Mouse (Mus musculus) embryonic facial prominence, embryonic 13.5 days (tissue): ENCODE results near the gene Smoc1. TPM values are rescaled to one million over a fixed set of nuclear protein-coding genes. Genes with fewer than 3 reads are reported as not detected.

Source experiments
- ATAC-seq: fragments of 200-750 bp; cut with Nextera tagmentation; 2 replicates; pipeline ENCODE4 v1.8.0; 2017; ENCODE audit warnings: low read depth; ENCODE audit not compliant: insufficient number of reproducible peaks, insufficient read depth, low FRiP score, low TSS enrichment
- H3K27ac ChIP-seq: fragments of 300-500 bp; sonication (generic); 2 replicates; pipeline ENCODE4 v1.5.1; 2015; ENCODE audit warnings: moderate library complexity, mild to moderate bottlenecking, inconsistent platforms
- H3K27me3 ChIP-seq: fragments of 300-500 bp; sonication (generic); 2 replicates; pipeline ENCODE4 v1.6.1; 2015; ENCODE audit warnings: mild to moderate bottlenecking, inconsistent platforms
- H3K36me3 ChIP-seq: fragments of 300-500 bp; sonication (generic); 2 replicates; pipeline ENCODE4 v1.6.1; 2015; ENCODE audit warnings: mild to moderate bottlenecking, inconsistent platforms
- H3K4me1 ChIP-seq: fragments of 300-500 bp; sonication (generic); 2 replicates; pipeline ENCODE4 v1.6.1; 2015; ENCODE audit warnings: inconsistent platforms
- H3K4me2 ChIP-seq: fragments of 300-500 bp; sonication (generic); 2 replicates; pipeline ENCODE4 v1.6.1; 2015; ENCODE audit warnings: moderate library complexity, mild to moderate bottlenecking, inconsistent platforms
- H3K4me3 ChIP-seq: fragments of 300-500 bp; sonication (generic); 2 replicates; pipeline ENCODE4 v1.5.1; 2015; ENCODE audit warnings: mild to moderate bottlenecking, inconsistent platforms
- H3K9ac ChIP-seq: fragments of 300-500 bp; sonication (generic); 2 replicates; pipeline ENCODE4 v1.6.1; 2015; ENCODE audit warnings: mild to moderate bottlenecking, inconsistent platforms
- H3K9me3 ChIP-seq: fragments of 300-500 bp; sonication (generic); 2 replicates; pipeline ENCODE4 v1.6.1; 2016; ENCODE audit warnings: inconsistent platforms
- WGBS: fragments of 180-500 bp; shearing (Covaris S2); methylation state at CpG from one replicate; pipeline ENCODE4 v1.1.7; 2015; ENCODE audit warnings: mixed read lengths; 5-methylcytosine and 5-hydroxymethylcytosine counted together
- polyA plus RNA-seq: library from polyadenylated mRNA; unstranded; fragments of >200 nt; fragmentation: Nextera tagmentation; extraction: Ambion mirVana; gene quantifications from 2 replicates; pipeline ENCODE4 v1.2.1, GENCODE M21; 2015

The Smoc1 gene
- polyA plus RNA-seq: 9.6 and 15.5 TPM in 2 replicates

DNA sequence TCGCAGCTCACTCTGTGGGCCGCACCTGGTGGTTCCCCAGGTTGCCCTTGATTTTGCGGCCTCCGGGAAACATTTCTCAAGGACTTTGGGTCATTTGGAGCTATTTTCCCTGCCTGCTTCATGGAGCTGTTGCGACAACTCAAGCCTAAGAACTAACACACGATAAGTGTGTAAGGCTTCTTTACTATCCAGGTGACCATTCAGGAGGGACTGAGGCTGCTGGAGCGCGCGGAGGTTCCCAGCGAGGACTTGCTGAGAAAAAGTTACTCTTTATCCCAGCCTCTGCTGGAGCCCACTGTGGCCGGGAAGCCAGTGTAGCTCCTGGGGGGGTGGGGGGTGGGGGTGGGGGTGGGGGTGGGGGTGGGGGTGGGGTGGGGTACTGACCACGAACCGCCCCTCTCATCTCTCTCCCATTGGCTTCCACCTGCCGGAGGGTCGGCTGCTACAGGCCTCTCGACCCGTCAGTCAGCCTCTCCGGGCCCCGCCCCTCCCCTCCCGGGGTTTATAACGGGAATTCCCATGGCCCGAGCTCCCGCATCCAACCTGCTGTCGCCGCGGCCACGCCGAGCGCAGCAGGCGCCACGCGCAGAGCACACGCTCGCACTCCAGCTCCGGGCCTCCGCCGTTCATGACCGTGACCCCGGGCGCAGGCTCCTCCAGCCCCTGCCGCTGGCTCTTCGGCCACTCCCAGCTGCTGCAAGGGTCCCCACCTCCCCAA is at the start of gene Smoc1:
TSS of gene Smoc1 (plus strand) at position 532 of the 718 bp plus-strand sequence.
- WGBS: 4% methylated on average over 42 of the region's 42 CpGs
- Histone ChIP-seq H3K4me1 (peaks cover 34% of the 10 kb centered on the region), H3K9ac (peak within 1 kb of the TSS; percentile 70), H3K9me3 (no peaks in the 10 kb centered on the region), H3K27ac (0 out of 2 replicates have a peak within 1 kb of the TSS, but pooled peaks have one; percentile 7), H3K27me3 (peaks cover 30% of the 10 kb centered on the region), H3K4me2 (peak within 1 kb of the TSS; percentile 97), H3K36me3 (no peaks in the 10 kb centered on the region), H3K4me3 (peak within 1 kb of the TSS; percentile 64)
- peak; percentile 76 for ATAC-seq

DNA sequence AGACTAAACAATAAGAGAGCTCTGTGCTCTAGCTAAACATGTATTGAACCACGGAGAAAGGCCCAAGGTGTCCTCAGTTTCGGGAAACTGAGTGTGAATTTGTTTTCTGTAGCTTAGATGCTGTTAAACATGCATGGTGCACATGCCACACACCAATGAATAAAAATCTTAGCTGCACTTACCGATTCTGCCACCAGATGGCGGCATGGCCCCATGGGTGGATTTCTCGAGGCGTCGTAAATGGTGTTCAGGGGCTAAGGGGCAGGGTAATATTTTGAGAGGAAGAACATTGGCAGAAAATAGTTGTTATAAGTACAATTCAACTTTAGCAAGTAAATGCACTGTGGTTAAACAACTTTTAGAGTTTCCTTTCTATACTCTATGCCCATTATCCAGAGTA is 44.3 kb upstream of the Smoc1 start:
- H3K27ac ChIP-seq: no peak overlapping the region
- H3K9ac ChIP-seq: no peak overlapping the region
- H3K36me3 ChIP-seq: no peaks in the 10 kb centered on the region
- H3K4me1 ChIP-seq: no peaks in the 10 kb centered on the region
- H3K9me3 ChIP-seq: no peaks in the 10 kb centered on the region
- H3K4me2 ChIP-seq: no peak overlapping the region
- no peak overlapping the region for H3K4me3 ChIP-seq
- 1% methylated on average over 7 of the region's 7 CpGs for WGBS
- ATAC-seq: no peak
- H3K27me3 ChIP-seq: no peaks in the 10 kb centered on the region; the same call in 1 of the 2 replicates

DNA sequence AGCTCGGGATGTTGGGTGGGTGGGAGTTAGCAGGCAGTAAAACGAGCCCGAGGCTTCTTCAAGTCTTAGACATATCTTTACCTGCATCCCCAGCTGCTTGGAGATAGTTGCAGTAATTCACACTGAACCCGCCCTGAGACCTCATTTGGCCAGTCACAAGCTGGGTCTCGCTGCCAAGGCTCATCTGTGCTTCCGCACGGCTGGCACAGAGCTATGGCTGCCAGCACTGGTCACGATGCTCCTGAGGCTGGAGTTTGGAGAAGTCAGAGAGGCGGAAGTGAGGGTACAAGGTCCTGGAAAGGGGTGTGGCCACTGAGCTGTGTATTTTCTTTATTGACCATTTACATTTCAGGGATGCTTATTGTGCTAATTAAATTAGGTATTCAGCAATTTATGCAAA is 42.9 kb upstream of the Smoc1 start:
- Histone ChIP-seq H3K36me3 (no peaks in the 10 kb centered on the region), H3K27me3 (no peaks in the 10 kb centered on the region; the same call in 1 of the 2 replicates), H3K4me3 (no peak overlapping the region), H3K4me1 (no peaks in the 10 kb centered on the region), H3K27ac (no peak overlapping the region), H3K4me2 (no peak overlapping the region), H3K9ac (no peak overlapping the region), H3K9me3 (no peaks in the 10 kb centered on the region)
- ATAC-seq: no peak; the same call in 1 of the 2 replicates
- 76% methylated on average over 9 of the region's 9 CpGs for WGBS

DNA sequence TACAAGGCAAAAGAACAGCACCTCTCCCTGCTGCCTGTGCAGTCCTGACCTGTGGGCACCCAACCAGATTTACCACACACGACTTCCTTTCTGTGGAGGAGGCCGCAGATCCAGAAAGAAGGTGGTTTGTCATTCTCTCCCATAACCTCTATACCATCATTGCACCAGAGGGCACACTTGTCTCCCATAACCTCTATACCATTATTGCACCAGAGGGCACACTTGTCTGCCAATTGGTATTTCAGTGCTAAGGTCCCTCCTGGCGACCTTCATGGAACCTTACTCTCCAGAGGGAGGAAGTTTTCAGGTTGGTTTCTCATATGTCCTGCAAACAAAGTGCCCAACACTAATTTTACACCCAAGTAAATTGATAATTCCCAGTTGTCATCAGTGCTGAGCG is 40.0 kb upstream of the Smoc1 start:
- Histone ChIP-seq H3K27me3 (no peaks in the 10 kb centered on the region; the same call in 1 of the 2 replicates), H3K9me3 (no peaks in the 10 kb centered on the region), H3K36me3 (no peaks in the 10 kb centered on the region), H3K4me1 (no peaks in the 10 kb centered on the region), H3K4me3 (no peak overlapping the region), H3K9ac (no peak overlapping the region), H3K27ac (no peak overlapping the region), H3K4me2 (no peak overlapping the region)
- ATAC-seq: no peak
- WGBS: 80% methylated on average over 4 of the region's 4 CpGs

DNA sequence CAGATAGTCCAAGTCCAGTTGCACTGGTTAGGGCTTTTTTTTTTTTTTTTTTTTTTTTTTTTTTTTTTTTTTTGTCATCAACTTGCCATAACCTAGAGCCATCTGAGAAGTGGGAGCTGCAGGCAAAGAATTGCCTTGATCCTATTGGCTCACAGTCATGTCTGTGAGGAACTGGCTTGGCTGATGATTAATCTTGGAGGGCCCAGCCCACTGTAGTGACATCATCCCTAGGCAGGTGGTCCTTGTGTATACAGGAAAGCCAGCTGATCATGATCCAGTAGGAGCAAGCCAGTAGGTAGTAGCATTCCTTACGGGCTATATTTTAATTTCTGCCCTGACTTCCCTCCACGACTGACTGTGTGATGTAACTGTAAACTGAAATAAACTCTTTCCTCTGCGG is 38.3 kb upstream of the Smoc1 start:
- H3K9ac ChIP-seq: no peak overlapping the region
- no peaks in the 10 kb centered on the region for H3K36me3 ChIP-seq
- 82% methylated on average over 3 of the region's 3 CpGs for WGBS
- no peak overlapping the region for H3K27ac ChIP-seq
- no peak for ATAC-seq
- H3K4me2 ChIP-seq: no peak overlapping the region
- no peaks in the 10 kb centered on the region for H3K4me1 ChIP-seq
- no peak overlapping the region for H3K4me3 ChIP-seq
- no peaks in the 10 kb centered on the region; the same call in 1 of the 2 replicates for H3K27me3 ChIP-seq
- H3K9me3 ChIP-seq: no peaks in the 10 kb centered on the region

DNA sequence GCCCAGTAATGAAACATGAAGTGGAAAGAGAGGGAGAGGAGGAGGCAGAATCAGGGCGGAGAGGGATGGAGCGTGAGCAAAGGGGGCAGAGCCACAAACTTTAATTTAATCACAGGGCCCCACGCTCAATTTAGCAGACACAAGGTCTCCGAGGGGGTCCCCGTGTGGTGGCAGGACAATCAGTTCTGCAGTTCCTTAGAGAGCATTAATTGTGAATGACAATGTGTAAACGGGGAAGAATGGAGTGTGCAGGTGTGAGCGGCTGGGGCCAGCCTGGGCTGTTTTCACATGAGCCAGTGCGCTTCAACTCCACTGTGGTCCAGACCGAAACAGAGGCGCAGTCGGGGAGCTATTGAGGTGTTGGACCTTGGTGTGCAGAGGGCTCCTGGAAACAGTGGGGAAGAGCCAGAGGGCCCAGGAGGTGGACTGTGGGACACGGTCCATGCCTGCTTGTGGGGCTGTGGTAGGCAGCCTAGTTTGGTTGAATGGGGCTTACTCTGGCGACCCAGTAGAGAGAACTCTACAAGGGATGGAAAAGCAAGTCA is 35.6 kb upstream of the Smoc1 start:
- ATAC-seq: peak; percentile 26; the same call in 1 of the 2 replicates
- H3K9ac ChIP-seq: no peak overlapping the region
- no peak overlapping the region for H3K4me3 ChIP-seq
- H3K27ac ChIP-seq: no peak overlapping the region
- H3K27me3 ChIP-seq: no peaks in the 10 kb centered on the region
- no peaks in the 10 kb centered on the region for H3K36me3 ChIP-seq
- no peak overlapping the region for H3K4me2 ChIP-seq
- WGBS: 75% methylated on average over 13 of the region's 13 CpGs
- H3K4me1 ChIP-seq: no peaks in the 10 kb centered on the region
- no peaks in the 10 kb centered on the region for H3K9me3 ChIP-seq

DNA sequence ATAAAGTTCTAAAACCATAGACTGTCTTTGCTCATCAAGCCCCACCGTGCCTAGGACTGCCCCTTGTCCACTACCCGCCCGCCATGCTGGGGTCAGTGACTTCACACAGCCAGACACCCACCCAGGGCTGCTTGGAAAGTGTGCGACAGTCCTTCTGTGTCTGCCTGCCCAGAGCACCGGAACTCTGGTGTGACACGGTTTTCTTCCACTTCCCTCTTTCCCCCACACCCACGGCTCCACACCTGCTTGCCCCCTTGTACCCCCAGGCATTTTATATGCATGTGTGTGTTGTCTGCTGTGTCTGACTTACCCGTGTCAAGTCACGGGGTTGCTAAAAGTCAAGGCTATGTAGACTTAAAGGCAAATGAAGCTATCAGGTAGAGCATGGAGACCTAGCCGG is 34.8 kb upstream of the Smoc1 start:
- WGBS: 79% methylated on average over 10 of the region's 10 CpGs
- no peak for ATAC-seq
- H3K4me3 ChIP-seq: no peak overlapping the region
- H3K27ac ChIP-seq: no peak overlapping the region
- H3K4me1 ChIP-seq: no peaks in the 10 kb centered on the region
- H3K27me3 ChIP-seq: no peaks in the 10 kb centered on the region
- H3K9ac ChIP-seq: no peak overlapping the region
- H3K36me3 ChIP-seq: no peaks in the 10 kb centered on the region
- H3K9me3 ChIP-seq: no peaks in the 10 kb centered on the region
- no peak overlapping the region for H3K4me2 ChIP-seq

DNA sequence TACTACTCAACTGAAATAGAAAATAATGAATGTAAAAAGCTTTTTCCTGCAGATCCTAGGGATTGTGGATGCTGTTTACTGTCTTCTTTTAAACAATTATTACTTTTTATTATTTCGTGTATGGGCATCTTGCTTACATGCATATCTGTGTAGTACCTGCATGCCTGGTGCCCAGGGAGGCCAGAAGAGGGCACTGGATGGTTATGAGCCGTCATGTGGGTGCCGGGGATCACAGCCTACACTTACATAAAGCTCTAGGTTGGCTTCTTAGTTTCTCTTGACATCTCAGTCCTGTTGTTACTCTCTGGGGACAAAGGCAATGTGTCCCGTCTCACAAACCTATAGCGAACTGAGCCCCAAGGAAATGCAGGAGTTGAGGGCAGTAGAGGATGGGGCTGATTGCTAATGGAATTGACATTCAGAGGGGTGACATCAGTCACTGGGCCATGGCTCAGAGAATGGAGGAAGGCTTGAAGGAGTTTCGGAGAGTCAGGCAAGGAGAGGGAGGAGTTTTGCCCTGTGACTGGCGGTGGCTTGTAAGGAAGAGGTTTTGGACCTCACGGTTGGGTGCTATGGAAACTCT is 34.0 kb upstream of the Smoc1 start:
- Histone ChIP-seq H3K4me1 (0 out of 2 replicates have a peak, but pooled peaks cover 2% of the 10 kb centered on the region), H3K27ac (no peak overlapping the region), H3K36me3 (no peaks in the 10 kb centered on the region), H3K4me2 (no peak overlapping the region), H3K9me3 (no peaks in the 10 kb centered on the region), H3K4me3 (no peak overlapping the region), H3K9ac (no peak overlapping the region), H3K27me3 (no peaks in the 10 kb centered on the region)
- 83% methylated on average over 8 of the region's 8 CpGs for WGBS
- ATAC-seq: no peak

DNA sequence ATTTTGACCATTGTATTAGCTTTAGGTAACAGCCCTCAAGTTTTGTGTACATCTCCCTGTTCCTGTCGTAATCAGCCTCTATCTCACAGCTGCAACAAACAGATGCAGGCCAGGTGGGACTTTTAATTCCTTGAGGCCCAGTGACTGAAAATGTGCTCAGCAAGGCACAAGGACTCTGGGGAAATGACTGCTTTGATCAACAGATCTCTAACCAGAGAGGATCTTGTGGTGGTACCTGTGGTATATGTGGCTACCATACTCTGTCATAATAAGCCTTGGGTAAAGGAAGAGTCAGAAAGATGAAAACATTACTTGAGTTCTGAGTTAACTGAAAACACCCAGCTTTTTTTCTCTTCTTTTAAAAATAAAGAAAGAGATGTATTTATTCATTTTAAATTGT is 32.8 kb upstream of the Smoc1 start:
- ATAC-seq: no peak
- no peak overlapping the region for H3K9ac ChIP-seq
- no peaks in the 10 kb centered on the region for H3K36me3 ChIP-seq
- H3K4me3 ChIP-seq: no peak overlapping the region
- H3K4me1 ChIP-seq: peaks cover 9% of the 10 kb centered on the region
- H3K27ac ChIP-seq: no peak overlapping the region
- no peaks in the 10 kb centered on the region for H3K9me3 ChIP-seq
- 57% methylated on average over 1 of the region's 1 CpGs for WGBS
- no peaks in the 10 kb centered on the region for H3K27me3 ChIP-seq
- H3K4me2 ChIP-seq: no peak overlapping the region

DNA sequence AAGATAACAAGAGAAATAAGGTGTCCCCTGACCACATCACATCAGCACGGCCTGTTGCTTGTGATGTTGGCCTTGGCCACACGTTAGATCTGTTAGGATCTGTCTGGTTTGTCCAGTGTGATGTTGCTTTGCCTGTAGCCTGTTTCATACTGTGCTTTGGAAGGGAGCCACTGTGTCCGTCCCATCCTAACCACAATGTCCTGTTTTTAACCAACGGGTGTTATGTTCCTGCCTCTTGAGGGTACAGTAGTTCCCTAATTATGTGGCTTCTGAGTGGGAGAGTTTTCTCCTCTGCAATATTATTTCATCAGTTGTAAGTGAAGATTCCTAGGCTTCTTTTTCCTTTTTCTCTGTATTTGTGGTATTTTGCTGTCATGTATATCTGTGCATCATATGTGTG is 31.3 kb upstream of the Smoc1 start:
- Histone ChIP-seq H3K36me3 (no peaks in the 10 kb centered on the region), H3K27ac (no peak overlapping the region), H3K9me3 (no peaks in the 10 kb centered on the region), H3K27me3 (peaks cover 2% of the 10 kb centered on the region; the same call in 1 of the 2 replicates), H3K9ac (no peak overlapping the region), H3K4me3 (no peak overlapping the region), H3K4me2 (no peak overlapping the region), H3K4me1 (peaks cover 21% of the 10 kb centered on the region)
- 87% methylated on average over 4 of the region's 4 CpGs for WGBS
- no peak for ATAC-seq

DNA sequence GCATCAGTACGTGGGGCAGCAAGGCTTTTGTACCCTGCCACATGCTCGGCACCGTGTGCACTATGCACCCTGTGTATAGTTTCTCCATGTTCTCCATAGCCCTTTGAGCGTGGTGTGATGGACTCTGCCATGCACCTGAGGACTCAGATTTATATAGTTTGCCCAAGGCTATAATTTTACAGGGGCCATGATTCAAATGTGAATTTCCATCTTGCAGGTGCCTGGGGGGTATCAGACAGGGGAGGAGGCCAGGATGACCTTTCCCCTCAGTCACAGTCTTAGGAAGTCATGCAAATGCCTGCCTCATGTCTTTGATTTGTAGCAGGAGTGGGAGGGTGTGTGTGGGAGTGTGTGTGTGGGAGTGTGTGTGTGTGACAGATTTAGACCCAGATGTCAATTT is 29.0 kb upstream of the Smoc1 start:
- Histone ChIP-seq H3K4me1 (peaks cover 21% of the 10 kb centered on the region), H3K27ac (no peak overlapping the region), H3K9me3 (no peaks in the 10 kb centered on the region), H3K4me2 (no peak overlapping the region), H3K36me3 (no peaks in the 10 kb centered on the region), H3K4me3 (no peak overlapping the region), H3K27me3 (peaks cover 2% of the 10 kb centered on the region; the same call in 1 of the 2 replicates), H3K9ac (no peak overlapping the region)
- no peak for ATAC-seq
- WGBS: 63% methylated on average over 4 of the region's 4 CpGs
